Mouse (Mus musculus): ENCODE data around the gene Dcaf7. TPM values are rescaled to one million over a fixed set of nuclear protein-coding genes. Genes with fewer than 3 reads are reported as not detected.

Gene Dcaf7
- total and polyA plus RNA-seq, 3 experiments: 28.9 to 39.2 (median 36.5) TPM

GRCm38 (mm10) chr11:106073774-106074173, 37.1 kb downstream of the Dcaf7 start:
- intact Hi-C loops (cut with DNase I): no loop called here
- 77% methylated on average over 3 of the region's 3 CpGs for WGBS
- TF ChIP-seq EP300 (IDR thresholded peaks at IDR 0.05; ENCODE audit: insufficient read depth, low read depth, low read length) (no peak), POLR2A (IDR thresholded peaks at IDR 0.05; ENCODE audit: insufficient read depth, low read depth, low read length) (no peak), CTCF (IDR thresholded peaks at IDR 0.05) (no peak)

GRCm38 (mm10) chr11:106076321-106076720, 39.6 kb downstream of the Dcaf7 start:
- 5% methylated on average over 4 of the region's 4 CpGs for WGBS
- Histone ChIP-seq H3K4me1 (ENCODE audit: control insufficient read depth, insufficient read depth, low read length) (no peaks in the 10 kb centered on the region), H3K79me2 (replicated peaks; ENCODE audit: control insufficient read depth, insufficient read depth, low read length) (no peaks in the 10 kb centered on the region), H3K36me3 (ENCODE audit: control insufficient read depth, insufficient read depth, low read length) (no peaks in the 10 kb centered on the region), H3K4me3 (no peak overlapping the region), H3K9ac (ENCODE audit: low read depth, low read length) (no peak overlapping the region), H3K27me3 (ENCODE audit: control insufficient read depth, insufficient read depth, low read length) (no peaks in the 10 kb centered on the region), H3K27ac (no peak overlapping the region)
- peak; percentile 57 to 82 for DNase-seq
- intact Hi-C loops (cut with DNase I): loop anchor here (1.0 kb wide), 1 partner anchor 149 kb away; no protein-coding TSS in a partner anchor
- TF ChIP-seq POLR2A (IDR thresholded peaks at IDR 0.05; ENCODE audit: insufficient read depth, low read depth, low read length): no peak
- peak; percentile 66; the same call in 1 of the 2 replicates for TF ChIP-seq EP300 (IDR thresholded peaks at IDR 0.05; ENCODE audit: insufficient read depth, low read depth, low read length)
- TF ChIP-seq CTCF (IDR thresholded peaks at IDR 0.05): no peak; the same call in 1 of the 2 replicates

More at GRCm38 (mm10) chr11:106073774-106074173, 37.1 kb downstream of the Dcaf7 start:
- no peak for DNase-seq
- Histone ChIP-seq H3K4me3 (no peak overlapping the region), H3K9ac (ENCODE audit: low read depth, low read length) (no peak overlapping the region), H3K36me3 (ENCODE audit: control insufficient read depth, insufficient read depth, low read length) (no peaks in the 10 kb centered on the region; the same call in 1 of the 2 replicates), H3K27ac (no peak overlapping the region), H3K4me1 (ENCODE audit: control insufficient read depth, insufficient read depth, low read length) (no peaks in the 10 kb centered on the region), H3K27me3 (ENCODE audit: control insufficient read depth, insufficient read depth, low read length) (no peaks in the 10 kb centered on the region), H3K79me2 (replicated peaks; ENCODE audit: control insufficient read depth, insufficient read depth, low read length) (no peaks in the 10 kb centered on the region)

GRCm38 (mm10) chr11:106083708-106084701, 47.3 kb downstream of the Dcaf7 start, which contains the start of gene Map3k3:
Gene Map3k3 (plus strand): TSS chr11:106084613.
- no peaks in the 10 kb centered on the region for H3K27me3 ChIP-seq (ENCODE audit: control insufficient read depth, insufficient read depth, low read length)
- H3K4me1 ChIP-seq (ENCODE audit: control insufficient read depth, insufficient read depth, low read length): peaks cover 2% of the 10 kb centered on the region; the same call in 1 of the 2 replicates
- H3K79me2 ChIP-seq (replicated peaks; ENCODE audit: control insufficient read depth, insufficient read depth, low read length): peaks cover 6% of the 10 kb centered on the region
- under 1% methylated on average over 68 of the region's 69 CpGs for WGBS
- H3K36me3 ChIP-seq (ENCODE audit: control insufficient read depth, insufficient read depth, low read length): peaks cover 8% of the 10 kb centered on the region
- peak within 1 kb of the TSS; percentile 89 for H3K27ac ChIP-seq
- H3K9ac ChIP-seq (ENCODE audit: low read depth, low read length): peak within 1 kb of the TSS; percentile 98
- H3K4me3 ChIP-seq: peak within 1 kb of the TSS; percentile 93
- DNase-seq: peak; percentile 96 to 100
- intact Hi-C loops (cut with DNase I): loop anchor here (10.0 kb wide), 1 partner anchor 111 kb away; no protein-coding TSS in a partner anchor
- TF ChIP-seq CTCF (IDR thresholded peaks at IDR 0.05) (peak; percentile 73), EP300 (IDR thresholded peaks at IDR 0.05; ENCODE audit: insufficient read depth, low read depth, low read length) (no peak; the same call in 1 of the 2 replicates), POLR2A (IDR thresholded peaks at IDR 0.05; ENCODE audit: insufficient read depth, low read depth, low read length) (peak; percentile 87)

- Histone ChIP-seq H3K27me3 (ENCODE audit: control insufficient read depth, insufficient read depth, low read length) (no peaks in the 10 kb centered on the region), H3K4me1 (ENCODE audit: control insufficient read depth, insufficient read depth, low read length) (peaks cover 5% of the 10 kb centered on the region), H3K4me3 (peak overlapping the region; percentile 93), H3K36me3 (ENCODE audit: control insufficient read depth, insufficient read depth, low read length) (peaks cover 9% of the 10 kb centered on the region), H3K79me2 (replicated peaks; ENCODE audit: control insufficient read depth, insufficient read depth, low read length) (peaks cover 9% of the 10 kb centered on the region), H3K27ac (peak overlapping the region; percentile 89), H3K9ac (ENCODE audit: low read depth, low read length) (peak overlapping the region; percentile 98)
- peak; percentile 88 for DNase-seq
- TF ChIP-seq POLR2A (IDR thresholded peaks at IDR 0.05; ENCODE audit: insufficient read depth, low read depth, low read length) (no peak; the same call in 1 of the 2 replicates), CTCF (IDR thresholded peaks at IDR 0.05) (0 out of 2 replicates have a peak, but pooled peaks have one; percentile 4), EP300 (IDR thresholded peaks at IDR 0.05; ENCODE audit: insufficient read depth, low read depth, low read length) (no peak)
- under 1% methylated on average over 61 of the region's 61 CpGs for WGBS
- intact Hi-C loops (cut with DNase I): loop anchor here (1.0 to 10.0 kb wide), 2 partner anchors 49 to 110 kb away; no protein-coding TSS in a partner anchor
Observed at GRCm38 (mm10) chr11:106084911-106085561, 48.4 kb downstream of the Dcaf7 start.

GRCm38 (mm10) chr11:106098223-106098622, 61.6 kb downstream of the Dcaf7 start:
- intact Hi-C loops (cut with DNase I): no loop called here
- peak overlapping the region; percentile 62 for H3K27ac ChIP-seq
- peaks cover 5% of the 10 kb centered on the region for H3K4me1 ChIP-seq (ENCODE audit: control insufficient read depth, insufficient read depth, low read length)
- WGBS: 36% methylated on average over 1 of the region's 1 CpGs
- H3K9ac ChIP-seq (ENCODE audit: low read depth, low read length): no peak overlapping the region
- H3K4me3 ChIP-seq: no peak overlapping the region
- no peaks in the 10 kb centered on the region for H3K27me3 ChIP-seq (ENCODE audit: control insufficient read depth, insufficient read depth, low read length)
- peaks cover 26% of the 10 kb centered on the region for H3K36me3 ChIP-seq (ENCODE audit: control insufficient read depth, insufficient read depth, low read length)
- TF ChIP-seq POLR2A (IDR thresholded peaks at IDR 0.05; ENCODE audit: insufficient read depth, low read depth, low read length): no peak
- TF ChIP-seq EP300 (IDR thresholded peaks at IDR 0.05; ENCODE audit: insufficient read depth, low read depth, low read length): no peak
- no peak for TF ChIP-seq CTCF (IDR thresholded peaks at IDR 0.05)
- H3K79me2 ChIP-seq (replicated peaks; ENCODE audit: control insufficient read depth, insufficient read depth, low read length): no peaks in the 10 kb centered on the region; the same call in none of the 2 replicates
- DNase-seq: peak in 1 of 2 experiments; percentile 32
